Mouse (Mus musculus) testis, adult 2 months (tissue): ENCODE data around the gene Ppm1l. TPM values are rescaled to one million over a fixed set of nuclear protein-coding genes. Genes with fewer than 3 reads are reported as not detected.

Source experiments
- H3K27ac ChIP-seq: fragments of 200-500 bp; 2 replicates; pipeline ENCODE4 v1.5.1; 2012; ENCODE audit warnings: low read depth, low read length; ENCODE audit not compliant: control insufficient read depth, insufficient read depth
- H3K27me3 ChIP-seq: fragments of 200-500 bp; 2 replicates; pipeline ENCODE4 v1.6.1; 2012; ENCODE audit warnings: mild to moderate bottlenecking, low read length, moderate library complexity; ENCODE audit not compliant: control insufficient read depth, insufficient read depth
- H3K36me3 ChIP-seq: fragments of 200-500 bp; 2 replicates; pipeline ENCODE4 v1.6.1; 2012; ENCODE audit warnings: mild to moderate bottlenecking, low read length; ENCODE audit not compliant: control insufficient read depth, insufficient read depth
- H3K4me1 ChIP-seq: fragments of 200-500 bp; 2 replicates; pipeline ENCODE4 v1.6.1; 2012; ENCODE audit warnings: low read length; ENCODE audit not compliant: control insufficient read depth, insufficient read depth
- H3K4me3 ChIP-seq: fragments of 200-500 bp; 2 replicates; pipeline ENCODE4 v1.5.1; 2012; ENCODE audit warnings: low read depth, mild to moderate bottlenecking, low read length, moderate library complexity, mixed read lengths; ENCODE audit not compliant: control insufficient read depth
- CTCF ChIP-seq: fragments of 200-500 bp; IDR thresholded peaks from 2 replicates; pipeline ENCODE4 v1.5.1; 2012; ENCODE audit warnings: low read depth, mild to moderate bottlenecking, inconsistent platforms, low read length, moderate library complexity; ENCODE audit not compliant: control insufficient read depth, insufficient read depth, insufficient replicate concordance
- POLR2A ChIP-seq: fragments of 200-500 bp; IDR thresholded peaks from 2 replicates; pipeline ENCODE4 v1.6.1; 2012; ENCODE audit warnings: low read depth, mild to moderate bottlenecking, inconsistent platforms, low read length, moderate library complexity; ENCODE audit not compliant: control insufficient read depth
- polyA plus RNA-seq: library from polyadenylated mRNA; depleted of rRNA; stranded (reverse); fragments of >200 nt; gene quantifications from 2 replicates; pipeline ENCODE4 v1.2.3, GENCODE M21; 2012

Gene Ppm1l
- polyA plus RNA-seq, 1 experiment = 2.2 TPM

DNA sequence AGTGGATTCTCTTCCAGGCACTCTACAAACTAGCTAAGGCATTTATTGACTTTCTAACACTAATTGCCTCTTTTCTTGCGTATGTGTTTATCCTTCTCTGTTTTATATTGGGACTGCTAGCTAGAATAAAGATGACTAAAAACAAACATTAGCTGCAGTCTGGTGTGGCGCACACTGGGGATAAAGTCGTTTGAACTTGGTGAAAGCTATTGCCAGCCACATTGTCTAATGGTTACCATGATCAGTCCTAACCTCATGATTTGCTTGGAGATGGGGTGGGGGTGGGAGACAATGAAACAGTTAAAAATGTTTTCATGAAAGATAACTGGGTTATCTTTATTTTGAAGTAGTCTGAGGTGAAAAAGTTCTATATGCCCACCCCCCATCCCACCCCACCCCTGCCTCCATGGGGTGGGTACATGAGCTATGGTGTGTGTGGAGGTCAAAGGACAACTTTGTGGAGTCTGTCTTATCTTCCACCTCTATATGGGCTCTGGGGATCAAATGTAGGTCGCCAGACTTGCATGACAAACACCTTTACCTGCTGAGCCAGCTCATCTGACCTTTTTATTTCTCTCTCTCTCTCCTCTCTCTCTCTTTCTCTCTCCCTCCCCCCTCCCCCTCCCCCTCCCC, 43.7 kb downstream of the Ppm1l start:
- Histone ChIP-seq H3K27ac (no peak overlapping the region), H3K4me1 (no peaks in the 10 kb centered on the region), H3K27me3 (no peaks in the 10 kb centered on the region), H3K4me3 (no peak overlapping the region), H3K36me3 (no peaks in the 10 kb centered on the region)
- TF ChIP-seq POLR2A (no peak), CTCF (no peak)

DNA sequence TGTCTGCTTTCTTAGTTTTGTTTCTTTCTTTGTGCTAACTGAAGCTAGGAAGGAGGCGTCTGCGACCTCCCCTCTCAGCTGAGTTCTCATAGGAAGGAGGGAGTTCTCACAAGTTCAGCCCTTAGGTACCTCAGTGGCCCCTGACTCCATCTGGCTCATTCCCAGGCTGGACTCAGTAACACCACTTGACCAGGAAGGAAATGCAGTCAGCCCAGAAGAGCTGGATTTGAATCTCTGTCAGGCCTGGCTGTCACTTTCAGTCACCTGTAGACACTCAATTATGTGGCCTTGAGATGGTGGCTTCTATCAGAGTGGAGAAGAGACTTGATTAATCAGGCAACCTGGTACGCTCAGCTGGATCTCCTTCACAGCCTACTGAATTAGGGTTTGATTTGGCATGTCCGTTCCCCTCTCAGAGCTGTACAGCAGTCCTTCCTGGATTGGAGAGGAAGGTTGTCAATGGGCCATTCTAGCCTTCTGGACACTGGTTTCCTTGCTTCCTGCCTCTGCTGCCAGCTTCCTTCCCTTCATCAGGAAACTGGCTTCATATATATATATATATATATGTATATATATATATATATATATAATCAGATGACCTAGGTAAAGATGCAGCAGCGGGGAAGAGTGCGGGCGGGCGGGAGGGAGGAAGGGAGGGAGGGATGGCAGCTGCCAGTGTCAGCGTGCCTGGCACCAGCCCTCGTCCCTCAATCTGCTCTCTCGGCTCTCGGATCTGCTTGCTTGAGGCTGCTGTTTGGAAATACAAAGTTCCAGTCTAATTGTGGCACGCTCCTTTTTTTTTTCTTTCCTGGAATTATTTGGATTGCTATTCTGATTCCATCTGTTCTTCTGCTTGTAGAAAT, 45.1 kb downstream of the Ppm1l start:
- H3K27me3 ChIP-seq = no peaks in the 10 kb centered on the region
- no peak overlapping the region for H3K4me3 ChIP-seq
- no peaks in the 10 kb centered on the region for H3K36me3 ChIP-seq
- TF ChIP-seq CTCF (no peak), POLR2A (no peak)
- no peaks in the 10 kb centered on the region for H3K4me1 ChIP-seq
- H3K27ac ChIP-seq = no peak overlapping the region

DNA sequence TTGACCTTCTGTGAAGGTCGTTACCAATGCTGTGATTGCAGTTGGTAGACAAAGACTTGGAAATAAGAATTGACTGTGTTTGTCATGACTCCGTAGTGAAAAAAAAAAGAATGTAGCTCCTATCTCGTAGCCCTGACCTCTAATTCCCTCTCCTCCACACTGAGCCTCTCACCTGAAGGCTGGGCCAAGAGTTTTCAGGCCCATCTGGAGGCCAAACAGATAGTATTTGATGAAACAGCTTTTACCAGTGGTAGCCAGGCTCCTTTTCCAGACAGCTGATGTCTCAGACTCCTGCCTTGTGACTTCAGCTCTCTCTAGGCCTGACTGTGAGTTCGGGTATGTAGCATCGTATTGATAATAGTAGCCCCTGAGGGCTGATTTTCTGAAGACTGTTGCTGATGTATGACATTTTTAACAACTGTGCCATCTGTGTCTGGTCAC, 45.7 kb downstream of the Ppm1l start:
- no peak overlapping the region for H3K27ac ChIP-seq
- H3K27me3 ChIP-seq = no peaks in the 10 kb centered on the region
- H3K4me1 ChIP-seq = no peaks in the 10 kb centered on the region
- H3K4me3 ChIP-seq = no peak overlapping the region
- TF ChIP-seq POLR2A (no peak), CTCF (no peak)
- H3K36me3 ChIP-seq = no peaks in the 10 kb centered on the region

DNA sequence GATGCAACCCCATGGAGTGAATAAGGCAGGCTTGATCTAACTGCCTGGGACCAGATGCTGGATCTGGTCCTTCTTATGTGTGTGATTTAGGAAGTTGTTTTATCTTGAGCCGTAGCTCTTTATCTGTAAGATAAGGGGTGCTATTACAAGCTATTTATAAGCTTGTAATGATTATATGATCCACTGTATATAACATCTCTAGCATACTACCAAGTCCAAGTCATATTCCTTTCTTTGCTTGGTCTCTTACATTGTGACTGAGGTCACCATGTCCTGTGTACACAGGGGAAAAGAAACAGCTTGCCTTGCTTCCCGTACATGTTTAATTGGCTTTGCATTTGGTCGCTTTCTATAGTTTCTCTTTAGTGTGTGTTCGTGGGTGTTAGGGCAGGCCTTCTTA, 46.2 kb downstream of the Ppm1l start:
- Histone ChIP-seq H3K4me1 (no peaks in the 10 kb centered on the region), H3K27ac (no peak overlapping the region), H3K4me3 (no peak overlapping the region), H3K36me3 (no peaks in the 10 kb centered on the region), H3K27me3 (no peaks in the 10 kb centered on the region)
- TF ChIP-seq CTCF = no peak
- TF ChIP-seq POLR2A = no peak

DNA sequence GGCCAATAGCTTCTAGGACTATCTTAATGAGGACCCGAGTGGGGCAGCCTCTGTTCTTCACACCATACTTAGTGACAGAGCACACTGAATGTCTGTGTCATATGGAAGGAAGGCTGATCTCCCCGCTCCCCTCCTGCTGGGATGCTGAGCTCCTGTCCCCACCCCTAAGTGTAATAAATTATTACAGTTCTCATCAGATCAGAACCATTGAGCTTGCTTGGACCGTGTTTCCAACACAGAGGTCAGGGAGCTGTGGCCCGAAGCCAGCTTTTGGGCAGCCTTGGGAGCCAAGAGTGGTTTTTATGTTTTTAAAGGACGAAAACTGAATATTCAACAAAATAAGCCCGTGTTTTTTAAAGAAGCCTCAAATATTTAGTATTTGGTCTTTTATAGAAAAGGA, 47.5 kb downstream of the Ppm1l start:
- Histone ChIP-seq H3K27ac (no peak overlapping the region), H3K4me3 (no peak overlapping the region), H3K36me3 (no peaks in the 10 kb centered on the region), H3K27me3 (no peaks in the 10 kb centered on the region), H3K4me1 (no peaks in the 10 kb centered on the region)
- TF ChIP-seq CTCF (no peak), POLR2A (no peak)

DNA sequence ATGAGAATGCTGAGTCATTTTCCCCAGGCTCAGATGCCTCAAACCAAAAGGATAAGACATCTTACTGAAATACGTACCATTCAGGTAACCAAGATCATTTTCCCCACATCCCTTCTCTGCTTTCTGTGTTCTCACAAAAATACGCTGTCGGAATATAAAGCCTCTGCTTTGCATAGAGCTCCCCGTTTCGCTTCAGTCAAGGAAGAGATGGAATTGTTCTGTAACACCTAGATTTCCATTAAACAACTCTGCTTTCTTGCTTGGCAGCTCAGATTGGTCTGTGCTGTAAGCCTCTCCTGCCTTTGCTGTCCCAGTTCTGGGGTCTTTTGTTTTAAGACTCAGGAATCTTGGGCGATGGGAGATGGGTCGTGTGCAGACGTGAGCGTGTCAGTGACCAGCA, 51.3 kb downstream of the Ppm1l start:
- Histone ChIP-seq H3K36me3 (no peaks in the 10 kb centered on the region), H3K4me3 (no peak overlapping the region), H3K4me1 (no peaks in the 10 kb centered on the region), H3K27me3 (no peaks in the 10 kb centered on the region), H3K27ac (no peak overlapping the region)
- TF ChIP-seq CTCF (no peak), POLR2A (no peak)

DNA sequence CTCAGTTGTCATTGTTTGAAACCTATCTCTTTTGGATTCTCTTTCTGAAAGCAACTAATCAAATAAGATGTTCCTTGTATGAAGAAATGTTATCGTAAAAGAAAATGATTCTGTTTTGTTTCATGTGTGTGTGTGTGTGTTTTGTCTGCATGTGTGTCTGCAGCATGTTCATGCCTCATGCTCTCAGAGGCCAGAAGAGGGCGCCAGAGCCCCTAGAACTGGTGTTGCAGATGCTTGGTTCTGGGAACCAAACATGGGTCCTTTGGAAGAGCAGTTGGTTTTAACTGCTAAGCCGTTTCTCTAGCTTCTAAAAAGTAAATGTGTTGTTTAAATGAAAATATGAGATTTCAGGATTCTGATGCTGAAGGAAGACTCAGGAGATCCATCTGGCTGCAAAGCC, 56.1 kb downstream of the Ppm1l start:
- no peaks in the 10 kb centered on the region for H3K4me1 ChIP-seq
- H3K27me3 ChIP-seq = no peaks in the 10 kb centered on the region
- no peak overlapping the region for H3K27ac ChIP-seq
- TF ChIP-seq POLR2A = no peak
- peak; percentile 58; the same call in 1 of the 2 replicates for TF ChIP-seq CTCF
- no peak overlapping the region for H3K4me3 ChIP-seq
- no peaks in the 10 kb centered on the region for H3K36me3 ChIP-seq
